Mouse (Mus musculus) adrenal gland, adult 8-10 months (tissue): ENCODE results near the gene Zfp688. TPM values are rescaled to one million over a fixed set of nuclear protein-coding genes. Genes with fewer than 3 reads are reported as not detected.
"Not testable (repeated sequence)": the region's sequence is repeated elsewhere in the genome, so short reads cannot be mapped to it uniquely, and the experiment has no call there.

Source experiments
- DNase-seq: peaks from one replicate; pipeline ENCODE4 v3.0.0; 2022
- total RNA-seq, 4 experiments: library from RNA; stranded (reverse); gene quantifications; 2 replicates each; pipeline ENCODE4 v1.2.4; 2022

Zfp688 gene
- total RNA-seq, 4 experiments from 2014 or later: 15.5 to 22.0 (median 19.5) TPM

DNA sequence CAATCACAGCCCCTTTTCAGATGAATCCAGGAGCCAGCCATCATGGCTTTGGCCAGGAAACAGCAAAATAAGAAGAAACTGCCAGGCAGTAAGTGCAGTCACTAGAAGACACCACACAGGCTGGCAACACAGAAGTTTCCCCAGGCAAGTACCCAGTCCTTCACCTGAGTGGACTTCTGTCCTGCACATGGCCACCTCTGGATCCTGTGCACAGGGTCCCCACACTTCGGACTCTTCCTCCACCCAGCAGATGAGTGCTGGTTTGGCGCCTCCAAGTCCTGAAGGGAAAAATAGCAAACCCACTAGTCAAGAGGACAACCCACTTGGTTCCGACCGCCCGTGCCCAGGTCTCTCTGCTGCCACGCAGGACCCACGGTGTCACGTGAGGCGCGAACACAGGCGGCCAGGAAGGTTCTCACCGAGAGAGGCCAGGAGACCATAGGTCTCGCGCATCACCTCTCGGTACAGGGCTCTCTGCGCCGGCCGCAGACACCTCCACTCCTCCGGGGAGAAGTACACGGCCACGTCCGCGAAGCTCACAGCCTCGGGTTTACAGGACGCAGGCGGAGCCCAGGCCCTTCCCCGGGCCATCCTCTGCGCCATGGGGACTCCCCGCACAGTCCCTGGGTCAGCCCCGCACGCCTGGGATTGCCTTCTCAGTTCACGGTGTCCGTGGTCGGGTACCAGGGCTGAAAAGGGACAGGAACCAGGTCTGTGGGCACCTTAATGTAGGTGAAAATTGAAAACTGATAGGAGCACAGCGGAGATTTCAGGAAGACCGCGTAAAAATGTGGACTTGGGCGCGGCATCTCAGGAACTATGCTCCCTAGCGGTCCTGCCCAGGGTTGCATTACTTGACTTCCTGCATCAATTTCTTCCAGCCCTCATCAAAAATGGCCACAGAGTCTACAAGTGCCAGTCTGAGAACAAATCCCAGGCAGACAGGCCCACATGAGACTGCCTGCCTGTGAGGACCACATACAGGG lies 15.6 kb downstream of the Zfp688 start, which contains the start of gene Zfp764:
Gene Zfp764, minus strand, starts transcription at position 821 of the 986 bp plus-strand sequence.
- DNase-seq: peak; percentile 74

DNA sequence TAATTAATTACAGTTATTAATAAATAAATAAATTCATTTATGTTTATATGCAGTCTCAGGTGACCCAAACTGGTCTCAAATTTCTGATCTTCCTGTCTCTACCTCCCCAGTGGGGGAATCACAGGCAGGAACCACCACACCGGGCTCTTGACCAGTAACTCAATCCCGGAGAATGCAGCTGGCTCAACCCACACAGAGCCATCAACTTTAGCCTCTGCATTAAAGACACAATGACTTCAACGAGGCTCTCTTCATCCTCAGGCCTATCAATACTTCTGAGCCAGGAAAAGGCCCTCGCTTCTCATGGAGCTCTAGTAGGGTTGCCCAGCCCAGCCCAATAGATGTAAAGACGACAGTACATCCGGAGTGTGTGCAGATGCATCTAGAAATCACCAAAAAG lies 17.8 kb downstream of the Zfp688 start:
- DNase-seq: not testable (repeated sequence)

DNA sequence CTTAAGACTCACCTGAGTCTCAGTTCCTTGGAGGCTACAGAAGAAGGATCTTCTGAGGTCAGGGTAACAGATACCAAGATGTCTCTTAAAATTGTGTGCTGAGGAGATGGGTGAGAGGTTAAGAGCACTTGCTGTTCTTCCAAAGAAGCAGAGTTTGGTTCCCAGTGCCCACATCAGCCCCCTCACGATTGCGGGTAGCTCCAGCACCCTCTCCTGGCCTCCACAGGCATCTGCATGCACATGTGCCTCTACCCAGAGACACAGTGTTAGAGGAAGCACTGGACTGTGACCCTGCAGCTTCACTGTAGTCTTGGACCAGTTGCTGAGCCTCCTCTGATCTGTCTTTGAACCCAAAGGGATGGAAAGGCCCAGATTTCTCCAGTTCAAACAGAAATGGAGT lies 18.9 kb downstream of the Zfp688 start:
- DNase-seq: no peak

DNA sequence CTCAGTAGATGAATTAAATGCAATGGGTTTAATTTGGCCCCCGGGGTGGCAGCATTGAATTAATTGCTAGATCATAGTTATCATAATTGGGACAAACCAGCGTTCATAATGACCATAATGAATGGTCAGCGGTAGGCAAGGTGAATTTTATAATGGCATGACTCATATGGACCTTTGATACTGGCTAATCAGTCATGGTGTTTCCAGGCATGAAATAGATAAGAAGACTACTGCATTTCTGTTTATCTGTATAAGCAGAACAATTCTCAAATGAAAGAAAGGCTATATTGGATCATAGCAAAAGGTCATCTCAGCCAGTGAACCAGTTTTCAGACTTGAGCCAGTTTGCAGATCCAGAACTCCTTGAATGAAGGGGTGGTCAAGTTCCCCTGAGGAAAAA lies 21.5 kb downstream of the Zfp688 start:
- DNase-seq: no peak

DNA sequence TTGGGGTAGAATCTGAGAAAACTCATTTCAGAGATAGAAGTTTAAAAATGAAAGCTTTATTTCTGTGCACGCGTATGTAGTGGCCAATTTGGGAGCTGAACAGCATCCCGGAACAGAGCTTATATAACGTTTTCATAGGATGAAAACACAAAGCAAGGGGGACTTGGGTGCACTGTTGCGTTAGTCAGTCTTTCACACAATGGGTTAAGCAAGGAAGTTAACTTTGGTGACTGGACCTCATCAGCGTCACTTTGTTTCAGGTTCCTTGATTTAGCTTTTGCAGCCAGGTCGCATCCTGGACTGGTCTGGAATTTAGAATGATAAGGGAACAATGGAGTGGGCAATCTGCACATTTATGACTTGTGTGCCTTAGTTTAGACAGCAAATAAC lies 27.9 kb downstream of the Zfp688 start:
- no peak for DNase-seq

DNA sequence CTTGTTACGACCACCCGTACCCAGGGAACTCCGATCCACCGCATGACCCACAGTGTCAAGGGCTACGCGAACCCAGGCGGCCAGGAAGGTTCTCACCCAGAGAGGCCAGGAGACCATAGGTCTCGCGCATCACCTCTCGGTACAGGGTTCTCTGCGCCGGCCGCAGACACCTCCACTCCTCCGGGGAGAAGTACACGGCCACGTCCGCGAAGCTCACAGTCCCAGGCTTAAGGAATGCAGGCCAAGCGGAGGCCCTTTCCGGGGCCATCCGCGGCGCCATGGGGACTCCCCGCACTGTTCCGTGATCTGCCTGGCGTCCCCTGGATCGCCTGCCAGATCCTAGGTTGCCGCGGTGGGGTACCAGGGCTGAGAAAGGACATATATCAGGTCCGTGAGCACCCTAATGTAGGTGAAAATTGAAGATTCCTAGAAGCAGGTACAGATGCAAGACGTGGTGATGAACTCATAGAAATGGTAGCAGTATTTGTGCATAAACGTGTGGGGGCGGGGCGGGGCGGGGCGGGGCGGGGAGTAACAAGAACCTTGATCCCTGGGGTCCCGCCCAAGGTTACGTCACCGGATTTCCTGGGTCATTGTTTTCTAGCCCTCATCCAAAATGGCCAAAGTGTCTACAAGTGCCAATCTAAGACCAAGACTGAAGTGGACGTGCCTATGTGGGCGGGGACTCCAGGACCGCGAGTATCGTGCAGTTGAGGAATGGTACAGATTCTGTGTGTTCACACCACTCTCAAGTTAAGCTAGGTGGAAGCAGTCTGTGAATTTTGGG lies 28.5 kb downstream of the Zfp688 start, which contains the start of gene E430018J23Rik:
Gene E430018J23Rik, minus strand, starts transcription at position 473 of the 787 bp plus-strand sequence.
- peak; percentile 97 for DNase-seq

DNA sequence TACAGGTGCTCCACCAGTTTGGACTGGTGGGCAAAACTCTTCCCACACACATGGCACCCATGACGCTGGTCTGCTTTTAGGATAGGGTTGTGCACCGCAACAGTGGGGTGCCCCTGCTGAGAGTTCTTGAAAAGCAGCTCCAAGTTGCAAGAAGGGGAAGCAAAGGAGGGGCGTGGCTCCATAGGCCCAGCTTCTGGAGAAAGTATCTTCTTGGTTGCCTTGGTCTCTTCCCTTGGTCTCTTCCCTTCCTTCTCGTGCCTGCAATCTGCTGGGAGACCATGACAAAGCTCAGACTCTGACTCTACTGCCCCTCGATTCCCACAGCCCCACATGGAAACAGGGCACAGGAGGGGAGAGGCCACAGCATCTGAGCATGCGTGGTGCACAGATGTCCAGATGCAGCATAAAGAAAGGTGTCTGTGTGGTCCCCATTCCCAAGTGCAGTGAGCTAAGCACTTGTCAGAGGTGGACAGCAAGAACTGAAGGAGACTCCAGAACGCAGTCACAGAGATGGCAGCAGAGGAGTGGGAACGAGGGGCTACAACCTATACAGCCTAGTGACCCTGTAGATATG lies 29.5 kb downstream of the Zfp688 start:
- DNase-seq: no peak

DNA sequence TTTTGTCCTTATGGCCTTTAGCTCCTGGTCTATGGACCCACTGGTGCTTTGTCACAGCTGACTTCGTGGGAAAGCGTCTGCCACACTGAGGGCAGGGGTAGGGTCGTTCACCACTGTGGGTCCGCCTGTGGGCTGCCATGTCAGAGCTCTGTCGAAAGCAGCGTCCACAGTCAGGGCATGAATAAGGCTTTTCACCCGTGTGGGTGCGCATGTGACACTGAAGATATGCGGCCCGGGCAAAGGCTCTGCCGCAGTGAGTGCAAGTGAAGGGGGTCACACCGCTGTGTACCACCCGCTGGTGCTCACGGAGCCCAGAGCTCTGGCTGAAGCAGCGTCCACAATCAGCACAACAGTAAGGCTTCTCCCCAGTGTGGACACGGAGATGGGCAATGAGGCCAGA lies 30.3 kb downstream of the Zfp688 start:
- DNase-seq: no peak

DNA sequence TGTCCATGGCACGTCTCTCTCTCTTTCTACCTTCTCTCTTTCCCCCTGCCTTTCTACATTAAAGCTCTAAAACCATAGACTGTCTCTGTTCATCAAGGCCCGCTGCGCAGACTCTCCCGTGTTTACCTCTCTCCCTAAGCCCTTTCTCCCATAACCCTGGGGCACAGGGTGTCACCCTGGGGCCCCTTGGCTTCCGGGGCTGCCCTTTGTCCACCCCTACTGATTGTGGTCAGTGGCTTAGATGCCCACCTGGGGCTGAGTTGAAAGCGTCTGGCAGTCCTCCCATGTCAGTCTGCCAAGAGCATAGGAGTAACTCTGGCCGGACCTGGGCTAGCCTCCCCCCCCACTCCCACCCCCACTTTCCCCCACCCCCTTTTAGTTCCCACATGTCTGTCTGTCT lies 31.6 kb downstream of the Zfp688 start:
- DNase-seq: no peak

DNA sequence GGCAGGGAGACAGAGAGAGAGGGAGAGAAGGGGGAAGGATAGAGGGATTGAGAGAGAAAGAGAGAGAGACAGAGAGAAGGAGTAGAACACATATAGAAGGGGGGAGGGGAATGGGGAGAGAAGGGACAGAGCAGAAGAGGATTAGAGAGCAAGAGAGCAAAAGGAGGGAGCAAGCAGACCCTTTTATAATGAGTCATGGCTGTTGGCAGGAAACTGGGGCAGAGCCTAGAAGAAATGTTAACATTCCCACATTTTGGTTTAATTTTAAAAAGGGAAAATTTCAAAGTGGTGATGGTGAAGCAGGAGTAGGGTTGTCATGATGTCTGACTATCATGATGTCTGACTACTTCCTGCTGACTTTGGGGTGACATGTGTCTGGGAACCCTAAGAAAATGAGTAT lies 33.7 kb downstream of the Zfp688 start:
- DNase-seq: not testable (repeated sequence)

DNA sequence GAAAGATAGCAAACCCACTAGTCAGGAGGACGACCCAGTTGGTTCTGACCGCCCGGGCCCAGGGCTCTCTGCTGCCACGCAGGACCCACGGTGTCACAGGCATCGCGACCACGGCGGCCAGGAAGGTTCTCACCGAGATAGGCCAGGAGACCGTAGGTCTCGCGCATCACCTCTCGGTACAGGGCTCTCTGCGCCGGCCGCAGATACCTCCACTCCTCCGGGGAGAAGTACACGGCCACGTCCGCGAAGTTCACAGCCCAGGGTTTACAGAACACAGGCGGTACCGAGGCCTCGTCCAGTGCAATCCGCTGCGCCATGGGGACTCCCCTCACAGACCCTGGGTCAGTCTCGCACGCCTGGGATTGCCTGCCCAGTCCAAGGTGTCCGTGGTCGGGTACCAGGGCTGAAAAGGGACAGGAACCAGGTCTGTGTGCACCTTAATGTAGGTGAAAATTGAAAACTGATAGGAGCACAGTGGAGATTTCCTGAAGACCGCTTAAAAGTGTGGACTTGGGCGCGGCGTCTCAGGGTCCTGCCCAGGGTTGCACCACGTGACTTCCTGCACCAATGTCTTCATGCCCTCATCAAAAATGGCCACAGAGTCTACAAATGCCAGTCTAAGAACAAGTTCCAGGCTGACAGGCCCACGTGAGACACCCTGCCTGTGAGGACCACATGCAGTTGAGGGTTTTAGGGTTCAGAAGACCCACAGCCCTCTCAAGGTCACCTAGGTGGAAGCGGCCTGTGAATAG lies 35.1 kb downstream of the Zfp688 start, which contains the start of gene 9130019O22Rik:
Gene 9130019O22Rik, minus strand, starts transcription at position 526 of the 752 bp plus-strand sequence.
- peak; percentile 84 for DNase-seq

DNA sequence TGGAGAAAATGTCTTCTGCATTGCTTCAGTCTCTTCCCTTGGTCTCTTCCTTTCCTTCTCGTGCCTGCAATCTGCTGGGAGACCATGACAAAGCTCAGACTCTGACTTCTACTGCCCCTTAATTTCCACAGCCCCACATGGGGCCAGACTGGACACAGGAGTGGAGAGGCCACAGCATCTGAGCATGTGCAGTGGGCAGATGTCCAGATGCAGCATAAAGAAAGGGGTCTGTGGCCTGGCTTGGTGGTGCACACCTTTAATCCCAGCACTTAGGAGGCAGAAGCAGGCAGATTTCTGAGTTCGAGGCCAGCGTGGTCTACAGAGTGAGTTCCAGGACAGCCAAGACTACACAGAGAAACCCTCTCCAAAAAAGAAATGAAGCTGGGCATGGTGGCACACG lies 36.3 kb downstream of the Zfp688 start:
- not testable (repeated sequence) for DNase-seq

DNA sequence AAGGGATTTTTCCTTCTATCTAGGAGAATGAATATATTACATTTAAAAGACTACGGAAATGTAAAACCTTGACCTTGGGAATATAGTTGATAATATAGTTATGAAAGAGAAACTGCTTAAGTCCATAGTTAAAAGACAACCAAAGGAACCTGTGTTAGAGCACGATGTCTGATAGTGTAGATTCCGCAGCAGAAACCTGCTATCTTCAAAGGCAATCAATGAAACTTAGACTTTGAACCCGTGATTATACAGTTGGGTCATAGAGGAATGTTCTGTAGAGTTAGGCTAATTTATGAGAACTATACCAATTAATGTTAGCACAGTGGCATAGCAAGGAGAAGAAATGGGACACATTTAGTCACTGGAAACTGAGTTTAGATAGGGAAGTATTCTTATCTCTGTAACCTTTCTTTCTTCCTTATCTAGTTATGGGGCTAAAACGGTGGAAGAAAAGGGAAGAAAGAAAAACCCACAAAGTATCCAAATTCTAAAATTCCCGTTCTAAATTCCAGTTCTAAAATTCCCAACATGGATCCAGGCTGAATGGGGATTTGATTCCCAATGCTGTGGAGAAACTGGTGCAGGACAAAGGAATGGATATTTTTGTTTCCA lies 43.5 kb downstream of the Zfp688 start:
- no peak for DNase-seq

DNA sequence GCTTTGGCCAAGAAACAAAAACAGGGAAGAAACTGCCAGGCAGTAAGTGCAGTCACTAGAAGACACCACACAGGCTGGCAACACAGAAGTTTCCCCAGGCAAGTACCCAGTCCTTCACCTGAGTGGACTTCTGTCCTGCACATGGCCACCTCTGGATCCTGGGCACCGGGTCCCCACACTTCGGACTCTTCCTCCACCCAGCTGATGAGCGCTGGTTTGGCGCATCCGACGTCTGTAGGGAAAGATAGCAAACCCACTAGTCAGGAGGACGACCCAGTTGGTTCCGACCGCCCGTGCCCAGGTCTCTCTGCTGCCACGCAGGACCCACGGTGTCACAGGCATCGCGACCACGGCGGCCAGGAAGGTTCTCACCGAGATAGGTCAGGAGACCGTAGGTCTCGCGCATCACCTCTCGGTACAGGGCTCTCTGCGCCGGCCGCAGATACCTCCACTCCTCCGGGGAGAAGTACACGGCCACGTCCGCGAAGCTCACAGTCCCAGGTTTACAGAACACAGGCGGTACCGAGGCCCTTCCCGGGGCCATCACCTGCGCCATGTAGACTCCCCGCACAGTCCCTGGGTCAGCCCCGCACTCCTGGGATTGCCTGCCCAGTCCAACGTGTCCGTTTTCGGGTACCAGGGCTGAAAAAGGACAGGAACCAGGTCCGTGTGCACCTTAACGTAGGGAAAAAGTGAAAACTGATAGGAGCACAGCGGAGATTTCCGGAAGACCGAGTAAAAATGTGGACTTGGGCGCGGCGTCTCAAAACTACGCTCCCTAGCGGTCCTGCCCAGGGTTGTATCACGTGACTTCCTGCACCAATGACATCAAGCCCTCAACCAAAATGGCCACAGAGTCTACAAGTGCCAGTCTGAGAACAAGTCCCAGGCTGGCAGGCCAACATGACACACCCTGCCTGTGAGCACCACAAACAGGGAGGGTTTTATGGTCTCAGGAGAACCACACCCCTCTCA lies 46.3 kb downstream of the Zfp688 start, which contains the start of gene Zfp747:
Gene Zfp747, minus strand, starts transcription at position 780 of the 975 bp plus-strand sequence.
- DNase-seq: peak; percentile 92

DNA sequence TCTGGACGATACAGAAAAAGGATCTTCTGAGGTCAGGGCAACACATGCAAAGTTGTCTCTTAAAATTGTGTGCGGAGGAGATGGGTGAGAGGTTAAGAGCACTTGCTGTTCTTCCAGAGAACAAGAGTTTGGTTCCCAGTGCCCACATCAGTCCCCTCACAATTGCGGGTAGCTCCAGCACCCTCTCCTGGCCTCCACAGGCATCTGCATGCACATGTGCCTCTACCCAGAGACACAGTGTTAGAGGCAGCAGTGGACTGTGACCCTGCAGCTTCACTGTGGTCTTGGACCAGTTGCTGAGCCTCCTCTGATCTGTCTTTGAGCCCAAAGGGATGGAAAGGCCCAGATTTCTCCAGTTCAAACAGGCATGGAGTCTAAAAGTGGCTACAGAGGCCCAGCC lies 50.0 kb downstream of the Zfp688 start:
- not testable (repeated sequence) for DNase-seq

DNA sequence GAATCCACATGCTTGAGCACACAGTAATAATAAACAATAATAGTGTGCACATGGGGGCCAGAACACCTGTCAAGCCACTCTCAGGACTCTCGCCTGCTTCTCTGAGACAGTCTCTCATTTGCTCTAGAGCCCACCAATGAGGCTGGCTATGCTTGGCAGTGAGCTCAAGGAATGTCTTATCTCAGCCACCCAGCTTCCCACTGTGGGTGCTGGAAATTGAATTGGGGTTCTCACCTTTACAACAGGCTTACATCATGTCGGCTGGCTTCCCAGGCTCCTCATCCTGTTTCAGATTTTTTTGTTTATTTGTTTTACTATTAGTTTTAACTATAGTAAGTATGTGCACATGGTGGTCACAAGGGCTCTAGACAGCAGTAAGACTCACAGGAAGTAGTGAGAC lies 50.7 kb downstream of the Zfp688 start:
- DNase-seq: no peak
